Mouse (Mus musculus) neural tube, embryonic 13.5 days (tissue): ENCODE data around the gene Abhd11. TPM values are rescaled to one million over a fixed set of nuclear protein-coding genes. Genes with fewer than 3 reads are reported as not detected.

Experiments used
- ATAC-seq: fragments of 200-750 bp; cut with Nextera tagmentation; 2 replicates; pipeline ENCODE4 v1.8.0; 2017; ENCODE audit warnings: low read depth, mild to moderate bottlenecking, moderate TSS enrichment, moderate library complexity
- H3K27ac ChIP-seq: fragments of 300-500 bp; sonication (generic); replicated peaks from 2 replicates; pipeline ENCODE4 v1.5.1; 2015; ENCODE audit warnings: moderate library complexity, mild to moderate bottlenecking, inconsistent platforms
- H3K27me3 ChIP-seq: fragments of 300-500 bp; sonication (generic); 2 replicates; pipeline ENCODE4 v1.6.1; 2015; ENCODE audit warnings: mild to moderate bottlenecking, inconsistent platforms
- H3K36me3 ChIP-seq: fragments of 300-500 bp; sonication (generic); 2 replicates; pipeline ENCODE4 v1.6.1; 2015; ENCODE audit warnings: mild to moderate bottlenecking, inconsistent platforms
- H3K4me1 ChIP-seq: fragments of 300-500 bp; sonication (generic); replicated peaks from 2 replicates; pipeline ENCODE4 v1.6.1; 2015; ENCODE audit warnings: inconsistent platforms
- H3K4me2 ChIP-seq: fragments of 300-500 bp; sonication (generic); 2 replicates; pipeline ENCODE4 v1.6.1; 2015; ENCODE audit warnings: inconsistent platforms, mild to moderate bottlenecking, moderate library complexity
- H3K4me3 ChIP-seq: fragments of 300-500 bp; sonication (generic); 2 replicates; pipeline ENCODE4 v1.5.1; 2015; ENCODE audit warnings: mild to moderate bottlenecking, inconsistent platforms
- H3K9ac ChIP-seq: fragments of 300-500 bp; sonication (generic); 2 replicates; pipeline ENCODE4 v1.6.1; 2015; ENCODE audit warnings: moderate library complexity, mild to moderate bottlenecking, inconsistent platforms
- H3K9me3 ChIP-seq: fragments of 300-500 bp; sonication (generic); 2 replicates; pipeline ENCODE4 v1.6.1; 2016; ENCODE audit warnings: inconsistent platforms
- WGBS: fragments of 180-500 bp; shearing (Covaris S2); methylation state at CpG from one replicate; pipeline ENCODE4 v1.1.7; 2015; 5-methylcytosine and 5-hydroxymethylcytosine counted together
- polyA plus RNA-seq: library from polyadenylated mRNA; unstranded; fragments of >200 nt; fragmentation: Nextera tagmentation; extraction: Ambion mirVana; gene quantifications from 2 replicates; pipeline ENCODE4 v1.2.1, GENCODE M21; 2015

Abhd11 gene
- polyA plus RNA-seq, 1 experiment from 2014 or later, result 72.2 TPM

- H3K27ac ChIP-seq, result no peak overlapping the region
- H3K27me3 ChIP-seq, result no peaks in the 10 kb centered on the region
- H3K4me2 ChIP-seq, result peak overlapping the region; percentile 36
- H3K4me3 ChIP-seq, result peak overlapping the region; percentile 20
- H3K9me3 ChIP-seq, result no peaks in the 10 kb centered on the region
- no peaks in the 10 kb centered on the region for H3K36me3 ChIP-seq
- peaks cover 39% of the 10 kb centered on the region for H3K4me1 ChIP-seq
- 6% methylated on average over 16 of the region's 16 CpGs for WGBS
- no peak for ATAC-seq
- peak overlapping the region; percentile 44; the same call in 1 of the 2 replicates for H3K9ac ChIP-seq
Observed at GRCm38 (mm10) chr5:135012671-135013441, 3.9 kb downstream of the Abhd11 start.

- no peak overlapping the region for H3K4me3 ChIP-seq
Observed at GRCm38 (mm10) chr5:135015497-135015896, 6.5 kb downstream of the Abhd11 start.

GRCm38 (mm10) chr5:135016224-135016759 is 7.3 kb downstream of the Abhd11 start:
- H3K4me2 ChIP-seq, result no peak overlapping the region
- H3K9ac ChIP-seq, result no peak overlapping the region
- no peak for ATAC-seq
- 64% methylated on average over 4 of the region's 4 CpGs for WGBS
- H3K4me1 ChIP-seq, result peaks cover 18% of the 10 kb centered on the region
- no peaks in the 10 kb centered on the region for H3K9me3 ChIP-seq
- H3K27ac ChIP-seq, result no peak overlapping the region
- H3K36me3 ChIP-seq, result no peaks in the 10 kb centered on the region
- H3K4me3 ChIP-seq, result no peak overlapping the region
- no peaks in the 10 kb centered on the region for H3K27me3 ChIP-seq

More at GRCm38 (mm10) chr5:135015497-135015896, 6.5 kb downstream of the Abhd11 start:
- Histone ChIP-seq H3K27ac (no peak overlapping the region), H3K4me2 (no peak overlapping the region), H3K4me1 (peaks cover 26% of the 10 kb centered on the region), H3K27me3 (no peaks in the 10 kb centered on the region), H3K9ac (no peak overlapping the region), H3K9me3 (no peaks in the 10 kb centered on the region), H3K36me3 (no peaks in the 10 kb centered on the region)
- 15% methylated on average over 7 of the region's 7 CpGs for WGBS
- peak; percentile 10; the same call in 1 of the 2 replicates for ATAC-seq

GRCm38 (mm10) chr5:135021814-135022213 is 12.9 kb downstream of the Abhd11 start:
- H3K4me1 ChIP-seq, result peaks cover 28% of the 10 kb centered on the region
- H3K27ac ChIP-seq, result no peak overlapping the region
- H3K36me3 ChIP-seq, result no peaks in the 10 kb centered on the region
- H3K4me3 ChIP-seq, result no peak overlapping the region
- no peak overlapping the region for H3K9ac ChIP-seq
- H3K4me2 ChIP-seq, result no peak overlapping the region
- ATAC-seq, result no peak
- H3K27me3 ChIP-seq, result no peaks in the 10 kb centered on the region
- 70% methylated on average over 6 of the region's 6 CpGs for WGBS
- H3K9me3 ChIP-seq, result no peaks in the 10 kb centered on the region

- Histone ChIP-seq H3K4me1 (peaks cover 31% of the 10 kb centered on the region), H3K27me3 (no peaks in the 10 kb centered on the region), H3K4me2 (peak within 1 kb of the TSS; percentile 73), H3K36me3 (no peaks in the 10 kb centered on the region), H3K4me3 (peak within 1 kb of the TSS; percentile 68), H3K9me3 (no peaks in the 10 kb centered on the region), H3K9ac (peak within 1 kb of the TSS; percentile 87), H3K27ac (peak within 1 kb of the TSS; percentile 42; the same call in 1 of the 2 replicates)
- WGBS, result under 1% methylated on average over 61 of the region's 61 CpGs
- peak; percentile 87 for ATAC-seq
Observed at GRCm38 (mm10) chr5:135023344-135024173, 14.6 kb downstream of the Abhd11 start, which contains the start of gene Stx1a. Stx1a (plus strand) TSS chr5:135023482.

GRCm38 (mm10) chr5:135024665-135025224 is 15.8 kb downstream of the Abhd11 start:
- WGBS, result 65% methylated on average over 11 of the region's 11 CpGs
- 0 out of 2 replicates have a peak overlapping the region, but pooled peaks have one; percentile 20 for H3K27ac ChIP-seq
- no peaks in the 10 kb centered on the region for H3K9me3 ChIP-seq
- no peak for ATAC-seq
- no peak overlapping the region for H3K9ac ChIP-seq
- H3K27me3 ChIP-seq, result no peaks in the 10 kb centered on the region
- H3K4me3 ChIP-seq, result peak overlapping the region; percentile 68
- peaks cover 38% of the 10 kb centered on the region for H3K4me1 ChIP-seq
- H3K36me3 ChIP-seq, result no peaks in the 10 kb centered on the region
- peak overlapping the region; percentile 73 for H3K4me2 ChIP-seq

GRCm38 (mm10) chr5:135025899-135026298 is 16.9 kb downstream of the Abhd11 start:
- Histone ChIP-seq H3K9ac (peak overlapping the region; percentile 22; the same call in 1 of the 2 replicates), H3K27me3 (no peaks in the 10 kb centered on the region), H3K9me3 (no peaks in the 10 kb centered on the region), H3K36me3 (no peaks in the 10 kb centered on the region), H3K4me1 (peaks cover 38% of the 10 kb centered on the region), H3K27ac (no peak overlapping the region), H3K4me2 (peak overlapping the region; percentile 73), H3K4me3 (peak overlapping the region; percentile 13; the same call in 1 of the 2 replicates)
- 25% methylated on average over 7 of the region's 7 CpGs for WGBS
- ATAC-seq, result no peak

- Histone ChIP-seq H3K4me1 (peaks cover 28% of the 10 kb centered on the region), H3K27me3 (no peaks in the 10 kb centered on the region), H3K36me3 (no peaks in the 10 kb centered on the region), H3K4me2 (0 out of 2 replicates have a peak overlapping the region, but pooled peaks have one; percentile 4), H3K9ac (no peak overlapping the region), H3K27ac (no peak overlapping the region), H3K4me3 (no peak overlapping the region), H3K9me3 (0 out of 2 replicates have a peak, but pooled peaks cover 3% of the 10 kb centered on the region)
- ATAC-seq, result no peak
- 63% methylated on average over 18 of the region's 18 CpGs for WGBS
Observed at GRCm38 (mm10) chr5:135029007-135029854, 20.3 kb downstream of the Abhd11 start.

- Histone ChIP-seq H3K9ac (no peak overlapping the region), H3K27me3 (no peaks in the 10 kb centered on the region), H3K4me2 (no peak overlapping the region), H3K4me1 (peaks cover 14% of the 10 kb centered on the region; the same call in 1 of the 2 replicates), H3K4me3 (no peak overlapping the region), H3K27ac (no peak overlapping the region), H3K36me3 (0 out of 2 replicates have a peak, but pooled peaks cover 3% of the 10 kb centered on the region), H3K9me3 (0 out of 2 replicates have a peak, but pooled peaks cover 4% of the 10 kb centered on the region)
- 94% methylated on average over 5 of the region's 5 CpGs for WGBS
- no peak for ATAC-seq
Observed at GRCm38 (mm10) chr5:135032581-135032980, 23.6 kb downstream of the Abhd11 start.

- no peak overlapping the region for H3K4me3 ChIP-seq
- peaks cover 17% of the 10 kb centered on the region; the same call in 1 of the 2 replicates for H3K36me3 ChIP-seq
- peaks cover 5% of the 10 kb centered on the region; the same call in 1 of the 2 replicates for H3K4me1 ChIP-seq
- no peak overlapping the region for H3K9ac ChIP-seq
- ATAC-seq, result no peak
- H3K9me3 ChIP-seq, result 0 out of 2 replicates have a peak, but pooled peaks cover 4% of the 10 kb centered on the region
- no peaks in the 10 kb centered on the region for H3K27me3 ChIP-seq
- WGBS, result 95% methylated on average over 2 of the region's 2 CpGs
- H3K27ac ChIP-seq, result no peak overlapping the region
- H3K4me2 ChIP-seq, result no peak overlapping the region
Observed at GRCm38 (mm10) chr5:135034593-135034992, 25.6 kb downstream of the Abhd11 start.
